Mouse (Mus musculus) heart, postnatal 25 days (tissue): ENCODE measurements around the gene Prelid3b. TPM values are rescaled to one million over a fixed set of nuclear protein-coding genes. Genes with fewer than 3 reads are reported as not detected.

Experiments
- DNase-seq: peaks from one replicate; pipeline ENCODE4 v3.0.0; 2022; ENCODE audit warnings: low spot score
- intact Hi-C: fragments of 180-260 bp; cut with DNase I; formaldehyde crosslinking; loops from one replicate; pipeline ENCODE4 v1.15.1; 2025
- total RNA-seq, 2 experiments: library from RNA; stranded (reverse); gene quantifications; 2 replicates each; pipeline ENCODE4 v1.2.3; 2021

The Prelid3b gene
- total RNA-seq, 2 experiments from 2014 or later, result 65.1 to 68.1 TPM

DNA sequence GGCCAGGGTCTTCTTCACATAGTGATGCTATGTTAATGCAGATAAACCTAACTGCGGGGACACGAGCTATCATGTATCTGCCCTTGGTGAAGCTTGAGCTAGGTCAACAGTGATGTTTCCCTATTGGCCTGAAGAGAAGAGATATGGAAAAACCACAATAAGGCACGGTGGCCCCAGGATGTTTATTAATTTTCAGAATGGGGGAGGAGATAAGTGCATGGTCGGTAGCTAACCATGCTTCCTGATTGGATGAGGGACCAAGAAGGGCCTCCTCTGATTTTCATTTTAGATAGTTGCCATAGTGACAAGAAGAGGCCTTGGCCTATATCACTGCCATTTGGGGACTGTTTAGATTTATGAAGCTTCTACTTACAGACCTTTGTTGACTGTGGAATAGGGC, 2.5 kb downstream of the Prelid3b start:
- intact Hi-C loops, result loop anchor here (10.0 kb wide), 1 partner anchor 384 kb away; no protein-coding TSS in a partner anchor

DNA sequence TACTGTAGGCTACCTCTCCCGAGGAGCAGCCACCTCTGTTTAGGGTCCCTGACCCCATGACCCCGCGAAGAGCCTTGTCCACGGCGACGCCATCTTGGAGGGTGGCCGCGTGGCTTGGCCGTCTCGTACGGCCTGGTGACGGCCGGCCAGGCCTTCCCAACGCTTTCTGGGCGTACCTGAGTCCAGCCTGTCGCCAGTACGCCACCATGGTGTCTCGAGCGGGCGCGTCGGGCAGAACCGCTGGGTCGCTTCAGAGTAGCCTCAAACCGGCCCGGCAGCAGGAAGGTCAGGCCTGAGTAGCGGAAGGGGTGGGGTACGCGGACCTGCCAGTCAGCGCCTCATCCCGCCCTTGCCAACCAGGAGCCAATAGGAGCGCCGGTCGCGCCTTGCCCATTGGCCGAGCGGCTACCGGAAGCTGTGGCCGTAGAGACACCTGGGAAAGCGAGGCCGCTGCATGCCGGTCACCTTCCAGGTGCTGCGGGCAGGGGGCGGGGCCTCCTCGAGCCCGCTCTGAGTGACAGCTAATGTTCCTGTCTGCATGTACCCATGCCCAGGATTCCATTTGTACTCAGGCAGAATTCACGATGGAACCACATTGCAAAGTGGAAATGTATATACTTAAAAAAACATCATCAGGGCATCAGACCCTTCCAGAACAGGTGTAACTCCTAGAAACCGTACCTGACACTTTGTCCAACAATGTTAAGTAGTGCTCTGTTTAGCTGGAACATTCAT, 8.9 kb downstream of the Prelid3b start, which contains the start of gene Atp5e:
Gene Atp5e, minus strand, starts transcription at position 317 of the 735 bp plus-strand sequence.
- DNase-seq, result peak; percentile 93
- intact Hi-C loops, result loop anchor here (5.0 to 10.0 kb wide), 2 partner anchors 137 to 389 kb away; partner anchors contain the start of gene Stx16

More for the DNA sequence above, 2.5 kb downstream of the Prelid3b start:
- no peak for DNase-seq

DNA sequence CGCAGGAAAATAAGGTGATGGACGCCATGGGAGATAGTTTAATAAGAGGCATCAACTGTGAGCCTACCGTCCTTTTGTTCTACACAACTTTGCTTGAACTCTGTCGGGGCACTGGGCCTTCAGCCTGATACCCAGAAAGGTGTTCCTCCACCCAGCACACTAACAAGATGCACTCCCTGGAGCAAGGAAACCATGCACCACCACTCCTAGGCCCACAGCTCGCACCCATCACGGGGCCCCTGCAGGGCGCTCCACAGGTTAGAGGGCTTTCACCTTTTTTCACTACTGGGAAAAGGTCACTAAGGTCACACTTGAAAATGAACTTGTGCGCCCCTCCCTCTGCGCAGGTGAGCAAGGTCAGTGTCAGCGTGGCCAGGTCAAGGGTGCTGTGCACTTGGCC, 9.5 kb downstream of the Prelid3b start:
- intact Hi-C loops, result loop anchor here (5.0 to 10.0 kb wide), 2 partner anchors 136 to 389 kb away; partner anchors contain the start of gene Stx16
- no peak for DNase-seq

DNA sequence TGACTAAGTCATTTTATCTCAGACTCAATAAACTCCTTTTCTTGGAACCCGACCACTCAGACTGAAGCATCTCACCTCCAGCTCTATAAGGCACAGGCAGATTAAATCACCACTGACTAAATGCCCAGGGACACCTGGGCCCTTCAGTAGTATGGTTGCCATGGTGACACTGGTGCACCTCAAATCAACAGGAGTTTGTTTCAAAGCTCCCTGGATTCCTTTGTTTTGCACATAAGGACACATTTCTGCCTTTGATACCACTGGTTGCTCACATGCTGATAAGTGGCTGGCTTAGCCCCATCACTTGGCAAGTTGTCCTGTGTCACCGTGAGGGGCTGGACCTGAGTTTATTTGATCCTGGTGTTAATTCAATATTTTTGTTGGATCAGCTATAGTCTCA, 13.5 kb downstream of the Prelid3b start:
- intact Hi-C loops, result no loop called here
- no peak for DNase-seq

DNA sequence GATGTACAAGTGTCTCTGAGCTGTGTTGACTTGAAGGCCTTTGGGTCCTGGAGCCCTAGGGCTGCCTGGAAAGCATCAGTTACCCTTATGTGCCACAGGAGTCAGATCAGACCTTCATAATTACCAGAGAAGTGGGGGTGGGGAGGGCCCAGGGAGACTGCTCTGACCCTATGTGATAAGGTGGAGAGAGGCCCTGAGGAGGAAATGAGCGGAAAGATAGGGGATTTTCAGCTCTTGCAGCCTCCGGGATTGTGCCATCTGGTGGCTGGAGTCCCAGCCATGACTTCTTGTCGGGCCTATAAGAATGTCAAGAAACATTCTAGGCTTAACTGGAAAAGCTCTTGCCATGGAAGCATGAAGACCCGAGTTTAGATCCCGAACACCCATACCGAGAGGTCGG, 19.2 kb downstream of the Prelid3b start:
- DNase-seq, result no peak
- intact Hi-C loops, result loop anchor here (1.0 kb wide), 1 partner anchor 141 kb away; no protein-coding TSS in a partner anchor

DNA sequence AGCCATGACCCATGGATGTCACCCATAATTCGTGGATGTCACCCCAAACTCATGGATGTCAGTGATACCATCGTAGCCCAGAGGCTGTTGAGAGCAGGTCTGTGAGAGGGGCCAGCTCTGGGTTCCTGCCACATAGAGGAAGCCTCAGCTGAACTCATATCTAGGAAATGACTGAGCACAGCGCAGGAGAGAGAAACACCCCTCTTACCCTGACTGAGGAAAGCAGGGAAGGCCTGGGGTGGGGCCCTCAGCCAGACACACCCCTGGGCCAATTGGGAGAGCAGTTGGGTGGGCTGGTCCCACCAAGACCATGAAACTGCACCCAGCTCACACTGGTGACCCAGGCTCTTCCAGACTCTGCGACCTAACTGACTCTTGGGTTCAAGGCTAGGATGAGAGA, 22.5 kb downstream of the Prelid3b start, which contains the start of gene Tubb1:
Gene Tubb1, plus strand, starts transcription at position 343 of the 400 bp plus-strand sequence.
- intact Hi-C loops, result no loop called here
- DNase-seq, result no peak

DNA sequence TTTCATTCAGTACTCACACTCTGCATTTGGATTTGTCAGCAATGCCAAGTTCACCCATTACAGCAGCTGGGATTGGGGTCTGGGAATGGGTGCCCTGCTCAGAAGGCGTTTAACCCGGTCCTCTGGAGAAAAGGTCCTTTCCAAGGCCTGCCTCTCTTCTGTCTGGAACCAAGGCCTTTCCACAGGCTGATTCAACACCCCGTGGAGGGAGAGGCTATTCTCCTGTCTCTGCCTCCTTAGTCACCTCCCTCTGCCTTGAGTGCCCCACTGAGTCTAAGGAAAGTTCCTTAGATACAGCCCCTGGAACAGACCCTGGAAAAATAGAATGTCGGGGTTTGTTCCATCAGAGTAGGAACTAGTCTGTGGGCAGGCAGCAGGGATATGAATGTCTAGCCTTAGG, 24.5 kb downstream of the Prelid3b start:
- intact Hi-C loops, result no loop called here
- no peak for DNase-seq

DNA sequence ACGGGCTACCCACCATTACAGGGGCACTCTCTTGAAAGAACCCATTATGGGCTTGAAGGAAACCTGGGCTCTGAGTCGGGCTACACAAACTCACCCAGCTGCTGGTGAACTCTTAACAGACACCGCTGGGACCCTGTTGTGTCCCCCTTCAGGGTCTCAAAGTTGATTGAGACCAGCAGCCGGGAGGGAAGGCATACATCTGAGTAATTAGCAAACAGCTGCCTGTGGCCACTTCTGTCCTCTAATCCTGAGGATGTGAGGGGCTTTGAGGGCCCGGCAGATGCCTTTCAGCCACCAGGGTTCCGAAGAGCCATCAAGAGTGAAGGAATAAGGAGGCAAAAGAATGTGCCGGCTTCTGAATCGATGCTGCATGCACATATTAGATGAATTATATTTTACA, 26.0 kb downstream of the Prelid3b start:
- DNase-seq, result no peak
- intact Hi-C loops, result no loop called here

DNA sequence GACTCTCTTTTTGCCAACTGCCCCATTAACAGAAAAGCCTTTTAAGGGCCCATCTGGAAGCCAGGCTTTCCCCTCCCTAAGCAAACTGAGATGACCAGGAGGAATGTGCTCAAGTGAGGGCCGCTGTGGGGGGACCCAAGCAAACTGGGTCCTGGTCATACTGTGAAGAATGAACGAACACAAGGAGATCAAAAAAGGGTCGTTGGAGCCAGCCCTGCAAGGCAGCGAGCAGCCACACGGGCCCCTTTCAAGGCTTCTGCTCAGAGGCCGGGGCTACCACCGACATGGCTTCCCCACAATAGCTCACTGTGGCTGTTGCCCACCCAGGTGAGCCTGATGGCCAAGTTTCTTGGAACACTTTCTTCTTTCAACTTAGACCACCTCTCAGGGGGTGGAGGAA, 26.4 kb downstream of the Prelid3b start:
- intact Hi-C loops, result no loop called here
- DNase-seq, result no peak

DNA sequence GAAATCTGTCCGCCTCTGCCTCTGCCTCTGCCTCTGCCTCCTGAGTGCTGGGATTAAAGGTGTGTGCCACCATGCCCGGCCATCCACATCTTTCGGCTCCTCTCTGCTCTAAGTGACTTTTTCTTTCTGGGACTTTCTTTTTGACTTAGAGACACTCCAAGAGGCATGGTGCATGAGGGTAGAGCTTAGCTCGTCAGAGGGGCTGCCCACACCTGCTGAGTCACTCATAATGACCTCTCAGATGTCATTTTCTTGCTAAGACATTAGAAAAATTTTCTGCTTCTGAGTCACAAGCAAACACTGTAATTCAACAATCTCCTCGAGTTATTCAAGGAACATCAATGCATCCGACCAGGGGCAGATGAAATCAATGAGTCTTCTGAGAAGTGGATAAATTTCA, 27.9 kb downstream of the Prelid3b start:
- DNase-seq, result no peak
- intact Hi-C loops, result no loop called here

DNA sequence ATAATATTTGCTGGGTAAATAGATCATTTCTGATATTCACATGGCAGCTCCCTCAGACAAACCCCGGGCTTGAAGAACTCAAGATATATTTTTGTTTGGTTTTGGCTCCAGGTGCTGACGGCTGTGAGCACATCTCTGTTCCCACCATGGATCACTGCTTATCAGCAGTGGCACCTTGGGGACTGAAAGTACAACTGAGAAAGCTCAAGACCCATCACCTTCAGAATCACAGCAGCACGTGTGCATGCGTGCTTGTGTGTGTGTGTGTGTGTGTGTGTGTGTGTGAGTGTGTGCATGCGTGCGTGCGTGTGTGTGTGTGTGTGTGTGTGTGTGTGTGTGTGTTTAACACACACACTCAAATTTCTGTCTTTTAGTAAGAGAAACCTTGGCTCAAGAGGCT, 28.5 kb downstream of the Prelid3b start:
- intact Hi-C loops, result no loop called here
- DNase-seq, result no peak

DNA sequence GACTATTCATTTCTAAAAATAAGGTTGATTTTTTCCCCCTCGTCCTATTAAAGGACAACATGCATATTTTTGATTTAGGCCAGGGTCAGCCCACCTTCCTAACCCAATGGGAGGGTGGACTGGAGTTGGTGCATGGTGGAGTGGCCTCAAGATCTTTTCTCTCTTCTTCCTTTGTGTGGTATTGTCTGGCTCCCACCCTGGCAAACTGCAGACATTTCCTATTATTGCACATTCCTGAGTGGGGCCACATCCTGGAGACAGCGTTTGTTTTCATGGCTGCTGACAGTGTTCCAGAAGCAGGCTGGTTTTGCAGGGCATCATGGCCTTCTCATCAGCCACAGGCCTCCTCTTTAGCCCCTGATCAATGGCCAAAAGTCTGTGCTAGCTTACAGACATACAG, 29.8 kb downstream of the Prelid3b start:
- intact Hi-C loops, result no loop called here
- DNase-seq, result no peak

DNA sequence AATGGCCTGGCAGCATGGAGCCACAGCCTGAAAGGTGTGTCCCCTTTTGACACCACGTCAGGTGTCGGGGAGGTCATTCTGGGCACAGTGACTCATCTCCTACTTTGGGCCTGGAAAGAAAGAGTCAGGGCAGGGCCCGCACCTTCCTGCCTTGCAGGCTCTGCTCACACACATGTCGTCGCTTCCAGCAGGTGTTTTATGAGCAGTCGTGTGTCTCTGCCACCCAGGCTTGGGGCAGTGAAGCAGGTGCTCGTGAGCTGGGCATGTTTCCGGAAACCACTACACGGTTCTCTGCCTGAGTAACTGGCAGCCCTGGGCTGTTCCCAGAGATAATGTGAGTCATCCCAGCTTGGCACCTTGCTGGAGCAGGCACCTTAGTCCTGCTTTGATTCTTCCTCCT, 30.4 kb downstream of the Prelid3b start:
- no peak for DNase-seq
- intact Hi-C loops, result no loop called here

DNA sequence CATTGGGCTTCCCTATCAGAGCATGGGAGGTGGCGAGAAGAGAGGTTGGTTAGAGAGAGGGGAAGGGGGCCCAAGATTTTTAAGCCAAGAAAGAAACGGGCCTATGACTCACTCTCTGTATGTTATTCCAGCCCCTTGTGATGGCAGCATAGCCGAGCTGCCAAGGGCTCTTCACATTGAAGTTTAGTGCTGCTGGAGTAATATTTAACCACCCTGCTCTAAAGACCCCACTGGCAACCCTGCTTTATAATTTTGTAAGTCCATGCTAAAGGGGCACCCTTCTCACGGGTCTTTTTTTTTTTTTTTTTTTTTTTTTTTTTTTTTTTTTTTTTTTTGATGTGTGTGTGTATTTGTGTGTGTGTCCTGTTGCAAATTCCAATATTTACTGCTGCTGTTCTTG, 31.0 kb downstream of the Prelid3b start:
- DNase-seq, result no peak
- intact Hi-C loops, result no loop called here

DNA sequence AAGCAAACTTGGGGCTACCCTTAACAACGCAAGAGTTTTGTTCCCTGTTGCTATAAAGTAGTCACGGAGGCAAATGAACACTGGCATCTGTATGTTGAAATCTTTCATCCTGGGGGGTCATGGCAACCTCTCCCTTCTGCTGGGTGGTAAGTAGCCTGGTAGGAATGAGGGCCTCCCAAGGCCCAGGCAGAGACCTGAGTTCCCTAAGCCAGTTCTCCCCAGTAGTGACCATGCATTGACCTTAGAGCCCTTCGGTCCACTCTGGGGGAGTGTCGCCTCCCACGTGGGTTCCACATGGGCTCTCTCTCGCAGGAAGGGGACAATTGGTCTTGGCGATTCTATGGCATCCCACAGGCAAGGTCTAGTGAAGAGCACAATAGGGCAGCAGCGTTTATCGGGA, 32.9 kb downstream of the Prelid3b start:
- DNase-seq, result no peak
- intact Hi-C loops, result no loop called here

DNA sequence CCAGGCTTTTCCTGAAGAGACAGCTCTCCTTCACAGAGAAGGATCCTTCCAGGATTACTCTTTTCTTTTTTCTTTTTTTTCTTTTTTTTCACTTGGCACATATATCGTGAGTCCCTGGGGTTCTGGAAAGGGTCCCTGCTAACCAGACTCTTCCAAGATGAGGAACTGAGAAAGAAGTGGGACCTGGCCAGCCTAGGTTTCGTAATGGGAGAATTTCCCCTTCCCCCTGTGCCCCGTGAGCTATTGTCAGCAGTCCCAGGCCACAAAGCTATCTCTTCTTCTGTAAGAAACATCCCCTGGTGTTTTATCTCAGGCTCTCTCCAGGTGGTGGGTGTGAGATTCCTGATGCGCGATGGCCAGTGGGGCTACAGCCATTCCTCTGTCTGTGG, 33.4 kb downstream of the Prelid3b start:
- no peak for DNase-seq
- intact Hi-C loops, result no loop called here

DNA sequence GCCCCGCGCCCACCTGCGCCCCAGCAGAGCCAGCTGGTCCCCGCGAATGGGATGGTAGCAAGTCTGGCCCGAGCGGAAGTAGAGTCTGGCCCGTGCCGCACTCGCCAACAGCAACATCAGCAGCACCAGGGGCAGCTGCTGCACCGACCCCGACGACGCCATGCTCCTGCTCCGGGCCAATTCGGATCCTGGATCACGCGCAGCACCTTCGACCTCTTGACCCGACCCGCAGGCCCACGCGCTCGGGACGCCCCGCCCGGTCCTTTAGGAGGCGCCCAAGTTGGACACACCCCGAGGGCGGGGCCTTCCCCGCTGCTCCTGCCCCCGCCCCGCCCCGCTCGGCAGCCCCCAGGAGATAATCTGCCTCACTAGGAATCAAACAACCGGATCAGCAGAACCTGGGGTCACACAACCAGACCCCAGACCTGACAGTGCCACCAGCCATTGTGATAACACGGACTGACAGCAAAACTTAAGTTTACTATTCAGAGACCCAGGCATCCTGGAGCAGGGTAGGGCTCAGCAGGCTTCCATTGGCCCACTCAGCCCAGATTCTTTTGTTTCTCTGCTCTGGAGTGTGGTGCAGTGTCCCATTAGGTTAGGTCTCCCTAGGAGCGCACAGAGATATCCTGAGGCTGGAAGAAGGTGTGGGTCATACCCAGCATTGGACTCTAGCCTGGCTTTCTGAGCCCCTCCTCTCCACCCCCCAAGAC, 34.0 kb downstream of the Prelid3b start, which contains the start of gene Ctsz:
Gene Ctsz, minus strand, starts transcription at position 303 of the 713 bp plus-strand sequence.
- peak; percentile 63 for DNase-seq
- intact Hi-C loops, result no loop called here

DNA sequence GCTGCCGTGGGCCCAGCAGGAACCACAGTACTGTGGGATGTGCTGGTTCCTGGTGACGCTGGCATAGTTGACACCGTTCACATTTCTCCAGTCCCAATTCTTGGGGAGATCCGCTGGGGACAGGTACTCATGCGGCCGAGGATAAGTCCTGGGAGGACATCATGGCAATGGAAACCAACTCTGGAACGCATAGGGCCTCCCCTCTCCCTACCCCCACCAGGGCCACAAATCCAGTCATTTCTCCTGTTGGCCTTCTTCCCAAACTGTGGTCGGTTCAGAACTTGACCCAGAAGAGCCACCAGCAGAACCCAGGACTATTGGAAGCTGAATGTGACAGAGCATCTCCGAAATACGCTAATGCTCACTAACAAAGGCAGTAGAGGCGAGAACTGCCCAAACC, 34.7 kb downstream of the Prelid3b start:
- DNase-seq, result no peak
- intact Hi-C loops, result no loop called here

DNA sequence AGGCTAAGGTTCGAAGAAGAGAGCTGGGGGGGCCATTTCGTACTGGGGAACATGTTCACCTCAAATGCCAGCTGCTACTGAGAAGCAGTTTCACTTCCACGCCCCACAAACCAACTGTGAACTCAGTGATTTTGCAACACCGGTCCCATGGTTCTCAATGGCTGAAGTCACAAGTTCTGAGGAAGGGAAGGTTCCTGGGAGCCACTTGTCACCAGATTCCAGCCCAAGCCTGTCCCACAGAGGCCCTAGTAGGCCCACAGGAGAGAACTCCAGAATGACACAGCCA, 35.2 kb downstream of the Prelid3b start:
- intact Hi-C loops, result no loop called here
- DNase-seq, result no peak

DNA sequence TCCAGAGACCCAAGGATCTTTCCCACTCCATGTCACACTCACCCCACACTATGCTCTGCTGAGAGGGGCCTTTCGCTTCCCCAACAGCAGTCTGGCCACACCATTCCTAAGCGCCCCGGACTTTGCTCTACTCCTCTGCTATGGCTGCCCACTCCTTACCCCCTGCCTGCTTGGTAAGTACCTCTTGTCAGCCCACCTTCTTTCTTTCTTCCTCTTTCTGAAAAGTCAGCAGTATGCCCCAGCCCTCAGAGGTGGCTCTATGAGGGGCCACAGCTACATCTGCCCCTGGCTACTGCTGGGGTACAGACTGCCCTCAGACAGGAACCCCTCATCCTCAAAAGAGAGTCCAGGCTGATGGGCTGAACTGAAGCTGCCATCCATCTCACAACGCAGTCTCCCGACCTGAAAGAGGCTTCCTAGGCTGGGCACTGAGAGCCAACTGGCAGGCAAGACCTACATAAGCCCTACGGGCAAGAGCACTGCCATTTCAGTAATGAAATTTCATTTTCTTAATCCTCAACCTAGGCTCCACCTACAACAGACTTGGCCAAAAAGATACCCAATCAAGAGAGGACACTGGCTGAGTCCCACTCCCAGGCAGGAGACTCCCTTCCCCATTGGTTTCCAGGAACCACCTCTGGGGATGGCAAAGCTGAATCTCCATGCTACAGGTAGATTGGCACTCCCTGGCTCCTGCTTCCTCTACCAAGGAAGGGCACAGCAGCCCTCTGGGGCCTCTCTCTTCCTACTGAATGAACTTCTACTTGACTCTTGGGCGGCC, 35.8 kb downstream of the Prelid3b start:
- no peak for DNase-seq
- intact Hi-C loops, result no loop called here
